Mouse (Mus musculus) CH12.LX (cell line): ENCODE results near the gene Dlg2. TPM values are rescaled to one million over a fixed set of nuclear protein-coding genes. Genes with fewer than 3 reads are reported as not detected.

Source experiments
- DNase-seq: peaks from one replicate; pipeline ENCODE4 v3.0.0-alpha.2; 2013; ENCODE audit errors: extremely low read depth
- H3K27ac ChIP-seq: 2 replicates; pipeline ENCODE4 v1.5.1; 2012; ENCODE audit warnings: low read depth, mild to moderate bottlenecking, control low read depth, moderate library complexity; ENCODE audit not compliant: insufficient read depth
- H3K27me3 ChIP-seq: replicated peaks from 2 replicates; pipeline ENCODE3; 2012; ENCODE audit warnings: inconsistent platforms
- H3K36me3 ChIP-seq, 2 experiments: replicated peaks in 1 of 2; 2 replicates each; pipeline versions ENCODE3 to v1.6.1; 2012; ENCODE audit warnings: inconsistent platforms in 1 of 2, low read length in 1 of 2, mild to moderate bottlenecking in 1 of 2, mixed read lengths in 1 of 2, moderate library complexity in 1 of 2; ENCODE audit not compliant: control insufficient read depth in 1 of 2, insufficient read depth in 1 of 2
- H3K4me1 ChIP-seq, 2 experiments: 2 replicates each; pipeline ENCODE4 v1.6.1; 2012; ENCODE audit warnings: inconsistent platforms in 1 of 2, moderate library complexity in 1 of 2; ENCODE audit not compliant: insufficient read depth in 2 of 2, control insufficient read depth in 1 of 2
- H3K4me2 ChIP-seq: 2 replicates; pipeline ENCODE4 v1.6.1; 2012; ENCODE audit warnings: low read depth, mild to moderate bottlenecking, control low read depth; ENCODE audit not compliant: poor library complexity, insufficient read depth, severe bottlenecking
- H3K4me3 ChIP-seq, 3 experiments: fragments of 150-350 bp in 1 of 3; sonication (generic) in 1 of 3; replicated peaks in 1 of 3; 2 replicates each; pipeline versions ENCODE3 to v1.5.1; 2011 to 2012; ENCODE audit warnings: low read depth in 2 of 3, low read length in 2 of 3, mild to moderate bottlenecking in 2 of 3, moderate library complexity in 2 of 3, control low read depth in 1 of 3, improper control_type of control experiment in 1 of 3, inconsistent platforms in 1 of 3, mixed read lengths in 1 of 3; ENCODE audit not compliant: poor library complexity in 1 of 3
- H3K79me2 ChIP-seq: replicated peaks from 2 replicates; pipeline ENCODE4 v1.6.1; 2012; ENCODE audit warnings: mild to moderate bottlenecking, moderate library complexity; ENCODE audit not compliant: control insufficient read depth, poor library complexity, insufficient read depth, severe bottlenecking; ENCODE audit errors: extremely low read depth
- H3K9ac ChIP-seq: 2 replicates; pipeline ENCODE4 v1.6.1; 2012; ENCODE audit warnings: low read depth, mild to moderate bottlenecking, control low read depth, moderate library complexity; ENCODE audit not compliant: insufficient read depth
- H3K9me3 ChIP-seq: replicated peaks from 2 replicates; pipeline ENCODE3; 2012; ENCODE audit warnings: low read length, inconsistent platforms, mixed read lengths
- BHLHE40 ChIP-seq: IDR thresholded peaks from 2 replicates; pipeline ENCODE4 v1.6.1; 2011; ENCODE audit warnings: mild to moderate bottlenecking, low read depth, low read length, improper control_type of control experiment
- CHD1 ChIP-seq: IDR thresholded peaks from 2 replicates; pipeline ENCODE4 v1.6.1; 2012; ENCODE audit warnings: low read depth, low read length, improper control_type of control experiment, inconsistent platforms
- CHD2 ChIP-seq: IDR thresholded peaks from 2 replicates; pipeline ENCODE4 v1.6.1; 2011; ENCODE audit warnings: low read length, improper control_type of control experiment
- CTCF ChIP-seq, 2 experiments: IDR thresholded peaks in 1 of 2; conservative IDR thresholded peaks in 1 of 2; 2 replicates each; pipeline ENCODE4 v1.5.1; 2011 to 2012; ENCODE audit warnings: low read depth in 2 of 2, low read length in 2 of 2, improper control_type of control experiment in 1 of 2, inconsistent platforms in 1 of 2, mild to moderate bottlenecking in 1 of 2, moderate library complexity in 1 of 2
- ELF1 ChIP-seq: IDR thresholded peaks from 2 replicates; pipeline ENCODE4 v1.6.1; 2014; ENCODE audit warnings: low read depth, mild to moderate bottlenecking, inconsistent platforms, low read length, improper control_type of control experiment
- JUND ChIP-seq: conservative IDR thresholded peaks from 2 replicates; pipeline ENCODE4 v1.6.1; 2011; ENCODE audit warnings: low read depth, low read length, improper control_type of control experiment
- MAFK ChIP-seq: IDR thresholded peaks from 2 replicates; pipeline ENCODE4 v1.6.1; 2011; ENCODE audit warnings: low read length, improper control_type of control experiment; ENCODE audit not compliant: insufficient replicate concordance
- MEF2A ChIP-seq: IDR thresholded peaks from 2 replicates; pipeline ENCODE4 v1.6.1; 2014; ENCODE audit warnings: low read depth, mild to moderate bottlenecking, inconsistent platforms, low read length, improper control_type of control experiment, borderline replicate concordance
- NELFE ChIP-seq: IDR thresholded peaks from 2 replicates; pipeline ENCODE4 v1.6.1; 2011; ENCODE audit warnings: low read depth, low read length, improper control_type of control experiment
- NRF1 ChIP-seq: IDR thresholded peaks from 2 replicates; pipeline ENCODE4 v1.6.1; 2014; ENCODE audit warnings: low read depth, mild to moderate bottlenecking, inconsistent platforms, low read length, improper control_type of control experiment, moderate library complexity
- PAX5 ChIP-seq: IDR thresholded peaks from 2 replicates; pipeline ENCODE4 v1.6.1; 2012; ENCODE audit warnings: low read length, inconsistent platforms, mixed read lengths
- POLR2AphosphoS2 ChIP-seq: IDR thresholded peaks from 2 replicates; pipeline ENCODE4 v1.6.1; 2011; ENCODE audit warnings: low read depth, low read length, improper control_type of control experiment
- RAD21 ChIP-seq: IDR thresholded peaks from 2 replicates; pipeline ENCODE4 v1.6.1; 2011; ENCODE audit warnings: low read depth, mild to moderate bottlenecking, low read length, improper control_type of control experiment, moderate library complexity
- SIN3A ChIP-seq: IDR thresholded peaks from 2 replicates; pipeline ENCODE4 v1.6.1; 2012; ENCODE audit warnings: low read length, improper control_type of control experiment, inconsistent platforms
- TBP ChIP-seq: conservative IDR thresholded peaks from 2 replicates; pipeline ENCODE4 v1.6.1; 2011; ENCODE audit warnings: low read depth, low read length, improper control_type of control experiment
- TCF12 ChIP-seq: IDR thresholded peaks from 2 replicates; pipeline ENCODE4 v1.6.1; 2014; ENCODE audit warnings: low read depth, mild to moderate bottlenecking, inconsistent platforms, low read length, improper control_type of control experiment
- UBTF ChIP-seq: IDR thresholded peaks from 2 replicates; pipeline ENCODE4 v1.6.1; 2012; ENCODE audit warnings: low read depth, mild to moderate bottlenecking, inconsistent platforms, low read length, improper control_type of control experiment, moderate library complexity
- USF1 ChIP-seq: IDR thresholded peaks from 2 replicates; pipeline ENCODE4 v1.6.1; 2014; ENCODE audit warnings: low read depth, mild to moderate bottlenecking, inconsistent platforms, low read length, improper control_type of control experiment
- USF2 ChIP-seq: conservative IDR thresholded peaks from 2 replicates; pipeline ENCODE4 v1.6.1; 2011; ENCODE audit warnings: low read depth, low read length, improper control_type of control experiment
- ZC3H11A ChIP-seq: IDR thresholded peaks from 2 replicates; pipeline ENCODE4 v1.6.1; 2012; ENCODE audit warnings: low read depth, mild to moderate bottlenecking, inconsistent platforms, low read length, improper control_type of control experiment
- ZMIZ1 ChIP-seq: IDR thresholded peaks from 2 replicates; pipeline ENCODE4 v1.6.1; 2012; ENCODE audit warnings: low read depth, mild to moderate bottlenecking, inconsistent platforms, low read length, improper control_type of control experiment
- dilution Hi-C: fragments of 300-500 bp; cut with MboI; formaldehyde crosslinking; loops from 2 replicates; pipeline ENCODE4 v1.14.3; 2020; ENCODE audit warnings: low sequenced_read_pairs; ENCODE audit not compliant: extremely low pct_unique_long_range_greater_than_20kb, extremely low pct_ligation_motif_present
- in situ Hi-C: fragments of 300-500 bp; cut with MboI; formaldehyde crosslinking; loops from 3 replicates; pipeline ENCODE4 v1.14.3; 2019; ENCODE audit warnings: low sequenced_read_pairs, low pct_ligation_motif_present, low pct_unique_long_range_greater_than_20kb, mixed read lengths
- polyA plus RNA-seq: library from polyadenylated mRNA; unstranded; fragments of >175 nt; gene quantifications from 2 replicates; pipeline ENCODE4 v1.2.1, GENCODE M21; 2012; ENCODE audit warnings: low read depth; ENCODE audit not compliant: insufficient read length
- total RNA-seq, 2 experiments: library from RNA; depleted of rRNA; stranded (reverse); fragments of 300-350 nt in 1 of 2; fragments of >200 nt in 1 of 2; gene quantifications; 2 replicates each; pipeline ENCODE4 v1.2.3; 2012 to 2014

Gene Dlg2
- total and polyA plus RNA-seq, 3 experiments: 0.36 TPM; not detected in 2

- no peak for DNase-seq
- H3K27ac ChIP-seq: no peak overlapping the region
- no peak overlapping the region for H3K4me2 ChIP-seq
- H3K36me3 ChIP-seq: no peaks in the 10 kb centered on the region
- H3K27me3 ChIP-seq: no peaks in the 10 kb centered on the region
- H3K4me1 ChIP-seq: no peaks in the 10 kb centered on the region
- H3K9me3 ChIP-seq: no peaks in the 10 kb centered on the region
- in situ Hi-C loops (no loop called here), dilution Hi-C loops (no loop called here)
- TF ChIP-seq CTCF (conservative IDR thresholded peaks at IDR 0.05 in 1 of 2, IDR thresholded peaks at IDR 0.05 in 1 of 2; ENCODE audit: low read depth in 2 of 2, low read length in 2 of 2) (no peak), NRF1 (no peak), ELF1 (no peak), RAD21 (no peak), PAX5 (no peak), ZC3H11A (no peak), MAFK (no peak), NELFE (no peak), ZMIZ1 (no peak), POLR2AphosphoS2 (no peak), MEF2A (no peak), UBTF (no peak), TBP (no peak), BHLHE40 (no peak), SIN3A (no peak), CHD1 (no peak), TCF12 (no peak), USF2 (no peak), CHD2 (no peak), JUND (no peak)
- no peak overlapping the region for H3K4me3 ChIP-seq
- no peak overlapping the region for H3K9ac ChIP-seq
- no peaks in the 10 kb centered on the region for H3K79me2 ChIP-seq
Observed at GRCm38 (mm10) chr7:90947073-90947472, 470.6 kb downstream of the Dlg2 start.

- no peak overlapping the region for H3K9ac ChIP-seq
- TF ChIP-seq NRF1: no peak
- TF ChIP-seq USF1: no peak
- TF ChIP-seq TBP: no peak
- no peaks in the 10 kb centered on the region for H3K79me2 ChIP-seq
- no peak overlapping the region for H3K4me3 ChIP-seq
- no peaks in the 10 kb centered on the region for H3K27me3 ChIP-seq
- no peak overlapping the region for H3K27ac ChIP-seq
- H3K4me2 ChIP-seq: no peak overlapping the region
- dilution Hi-C loops: no loop called here
- H3K9me3 ChIP-seq: no peaks in the 10 kb centered on the region
- no peak for DNase-seq
- no peaks in the 10 kb centered on the region for H3K36me3 ChIP-seq
- no peaks in the 10 kb centered on the region for H3K4me1 ChIP-seq
- in situ Hi-C loops: no loop called here
Observed at GRCm38 (mm10) chr7:90949212-90949611, 472.7 kb downstream of the Dlg2 start.
